Mouse (Mus musculus): ENCODE measurements around the gene Bpifb9b. TPM values are rescaled to one million over a fixed set of nuclear protein-coding genes. Genes with fewer than 3 reads are reported as not detected.
A peak's percentile ranks its signal among the peaks of the same experiment; 100 is the strongest.
"Not testable (repeated sequence)": the region's sequence is repeated elsewhere in the genome, so short reads cannot be mapped to it uniquely, and the experiment has no call there.

Bpifb9b gene
- not detected in 2 replicates for polyA plus RNA-seq (2016; fragmentation: Nextera tagmentation; extraction: Ambion mirVana)

DNA sequence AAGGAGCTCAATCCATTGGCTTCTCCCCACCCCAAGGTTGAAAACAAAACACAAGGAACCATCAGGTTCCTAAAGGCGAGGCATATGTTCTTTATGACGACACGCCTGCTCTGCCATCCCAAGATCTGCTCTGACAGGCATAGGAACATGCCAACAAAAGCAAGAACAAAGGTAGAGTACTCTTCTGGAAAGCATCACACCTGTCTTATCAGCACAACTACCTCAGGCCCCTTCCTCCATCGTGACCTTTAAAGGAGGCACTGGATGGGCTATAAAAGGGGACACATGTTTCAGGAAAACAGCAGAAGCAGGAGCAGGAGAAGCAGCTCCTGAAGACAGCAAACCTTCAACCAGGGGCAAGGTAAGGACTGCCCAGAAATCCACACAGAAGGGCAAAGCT lies at the start of gene Bpifb9b:
Gene Bpifb9b, plus strand, starts transcription at position 301 of the 400 bp plus-strand sequence.
- H3K9me3 ChIP-seq; DNase-seq (ENCODE audit: low spot score); H3K27ac ChIP-seq (replicated peaks); H3K4me3 ChIP-seq; H3K36me3 ChIP-seq (replicated peaks); H3K27me3 ChIP-seq (replicated peaks; ENCODE audit: low read depth, poor library complexity, severe bottlenecking); H3K4me1 ChIP-seq: not testable (repeated sequence)
- 84% methylated on average over 4 of the region's 4 CpGs for WGBS

DNA sequence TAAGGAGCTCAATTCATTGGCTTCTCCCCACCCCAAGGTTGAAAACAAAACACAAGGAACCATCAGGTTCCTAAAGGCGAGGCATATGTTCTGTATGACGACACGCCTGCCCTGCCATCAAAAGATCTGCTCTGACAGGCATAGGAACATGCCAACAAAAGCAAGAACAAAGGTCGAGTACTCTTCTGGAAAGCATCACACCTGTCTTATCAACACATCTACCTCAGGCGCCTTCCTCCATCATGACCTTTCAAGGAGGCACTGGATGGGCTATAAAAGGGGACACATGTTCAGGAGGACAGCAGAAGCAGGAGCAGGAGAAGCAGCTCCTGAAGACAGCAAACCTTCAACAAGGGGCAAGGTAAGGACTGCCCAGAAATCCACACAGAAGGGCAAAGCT lies 49.5 kb upstream of the Bpifb9b start, which contains the start of gene Bpifb9a:
Gene Bpifb9a, plus strand, starts transcription at position 301 of the 400 bp plus-strand sequence.
- H3K36me3 ChIP-seq (replicated peaks); DNase-seq (ENCODE audit: low spot score); H3K4me3 ChIP-seq; H3K9me3 ChIP-seq; H3K27me3 ChIP-seq (replicated peaks; ENCODE audit: low read depth, poor library complexity, severe bottlenecking); H3K27ac ChIP-seq (replicated peaks); H3K4me1 ChIP-seq: not testable (repeated sequence)
- WGBS, result 80% methylated on average over 5 of the region's 5 CpGs

DNA sequence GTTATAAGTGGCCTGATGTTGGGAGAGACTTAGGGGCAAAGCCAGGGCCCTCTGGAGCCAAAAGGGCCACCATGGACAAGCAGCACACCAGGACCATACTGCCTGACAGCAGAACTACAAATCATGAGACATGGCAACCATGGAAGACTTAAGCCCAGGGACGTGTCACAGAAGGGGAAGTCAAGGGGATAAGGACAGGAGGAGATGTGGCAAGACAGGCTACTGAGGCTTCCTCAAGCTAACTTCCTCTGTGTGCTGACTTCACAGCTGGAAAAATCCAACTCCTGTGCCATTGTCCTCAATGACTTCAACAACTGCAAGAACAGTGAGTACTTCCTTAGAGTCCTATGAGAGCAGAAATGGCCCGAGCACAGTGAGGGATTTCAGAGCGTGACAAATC lies 42.6 kb upstream of the Bpifb9b start:
- 74% methylated on average over 3 of the region's 3 CpGs for WGBS
- H3K36me3 ChIP-seq (replicated peaks); H3K9me3 ChIP-seq; DNase-seq (ENCODE audit: low spot score); H3K27ac ChIP-seq (replicated peaks); H3K27me3 ChIP-seq (replicated peaks; ENCODE audit: low read depth, poor library complexity, severe bottlenecking); H3K4me3 ChIP-seq; H3K4me1 ChIP-seq: not testable (repeated sequence)

DNA sequence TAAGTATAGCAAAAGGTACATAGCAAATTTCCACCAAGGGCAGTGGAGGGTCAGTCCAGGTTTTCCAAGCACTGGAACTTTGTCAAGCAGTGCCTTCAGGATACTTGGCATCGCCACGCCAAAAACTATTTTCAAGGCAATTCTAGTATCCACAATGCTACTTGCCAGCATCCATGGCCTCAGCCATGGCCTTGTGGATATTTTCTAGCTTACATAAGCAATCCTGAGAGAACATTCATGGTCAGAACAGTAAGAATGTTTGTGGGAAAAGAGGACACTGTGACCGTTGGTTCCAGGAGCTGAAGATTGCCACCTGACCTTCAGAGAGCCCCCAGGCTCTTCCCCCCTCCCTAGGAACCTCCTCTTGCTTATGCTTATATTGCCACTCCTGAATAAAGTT lies 15.2 kb upstream of the Bpifb9b start:
- WGBS, result 86% methylated on average over 3 of the region's 3 CpGs
- H3K9me3 ChIP-seq; DNase-seq (ENCODE audit: low spot score): not testable (repeated sequence)

DNA sequence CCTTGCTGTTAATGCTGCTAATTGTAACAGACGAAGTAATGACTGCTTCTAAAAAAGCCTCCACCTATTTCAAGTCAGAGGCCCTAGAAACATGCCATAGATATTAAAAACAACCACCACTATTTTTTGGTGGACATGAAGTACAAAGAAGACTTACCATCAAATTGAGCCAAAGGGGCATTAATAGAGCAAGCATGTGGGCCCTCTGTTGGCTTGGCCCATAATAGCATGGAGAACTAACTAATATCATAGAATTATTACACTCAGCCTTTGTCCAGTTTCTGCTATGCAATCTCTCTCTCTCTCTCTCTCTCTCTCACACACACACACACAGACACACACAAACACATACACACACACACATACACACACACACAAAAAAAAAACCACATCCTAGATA lies 14.2 kb upstream of the Bpifb9b start:
- H3K36me3 ChIP-seq (replicated peaks), result no peaks in the 10 kb centered on the region
- no peaks in the 10 kb centered on the region for H3K4me1 ChIP-seq
- no peak overlapping the region for H3K27ac ChIP-seq (replicated peaks)
- 78% methylated on average over 1 of the region's 1 CpGs for WGBS
- no peak overlapping the region for H3K4me3 ChIP-seq
- no peaks in the 10 kb centered on the region for H3K9me3 ChIP-seq
- no peak for DNase-seq (ENCODE audit: low spot score)
- H3K27me3 ChIP-seq (replicated peaks; ENCODE audit: low read depth, poor library complexity, severe bottlenecking), result no peaks in the 10 kb centered on the region

More for the DNA sequence above, 15.2 kb upstream of the Bpifb9b start:
- not testable (repeated sequence) for H3K27me3 ChIP-seq (replicated peaks; ENCODE audit: low read depth, poor library complexity, severe bottlenecking); H3K4me3 ChIP-seq; H3K27ac ChIP-seq (replicated peaks); H3K4me1 ChIP-seq; H3K36me3 ChIP-seq (replicated peaks)

DNA sequence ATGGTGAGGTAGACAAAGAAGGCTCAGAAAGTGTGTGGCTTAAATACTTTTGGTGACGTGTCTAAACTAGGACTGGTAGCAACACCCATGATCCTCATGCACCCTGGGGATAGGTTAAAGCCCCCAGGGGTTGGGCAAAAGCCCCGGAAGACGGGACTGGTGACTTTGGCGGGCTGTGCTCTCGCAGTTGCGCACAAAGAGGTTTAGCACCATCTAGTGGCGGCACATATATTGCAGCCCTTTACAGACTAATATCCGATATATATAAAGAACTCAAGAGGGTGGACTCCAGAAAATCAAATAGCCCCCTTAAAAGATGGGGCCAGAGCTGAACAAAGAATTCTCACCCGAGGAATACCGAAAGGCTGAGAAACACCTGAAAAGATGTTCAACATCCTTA lies 12.3 kb upstream of the Bpifb9b start:
- DNase-seq (ENCODE audit: low spot score), result peak; percentile 60

DNA sequence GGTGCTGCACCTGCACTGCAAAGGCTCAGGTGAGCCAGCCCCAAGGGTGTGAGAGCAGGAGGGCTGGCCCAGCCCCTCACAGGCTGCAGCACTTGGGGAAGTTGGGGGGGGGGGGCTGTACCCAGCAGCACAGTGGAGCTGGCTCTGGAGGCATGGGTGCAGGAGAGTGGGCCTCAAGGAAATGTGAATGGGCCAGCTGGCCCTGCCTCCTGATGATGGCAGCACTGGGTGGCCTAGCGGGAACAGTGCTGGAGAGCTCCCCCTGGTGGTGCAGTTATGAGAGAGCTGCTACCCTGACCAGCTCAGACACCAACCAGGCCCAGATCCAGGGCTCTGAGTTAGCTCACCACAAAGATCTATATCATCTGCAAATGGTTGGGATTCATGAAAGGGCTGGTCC lies 6.5 kb upstream of the Bpifb9b start:
- Histone ChIP-seq H3K36me3 (replicated peaks) (no peaks in the 10 kb centered on the region), H3K4me3 (no peak overlapping the region), H3K9me3 (no peaks in the 10 kb centered on the region), H3K27me3 (replicated peaks; ENCODE audit: low read depth, poor library complexity, severe bottlenecking) (no peaks in the 10 kb centered on the region), H3K4me1 (no peaks in the 10 kb centered on the region), H3K27ac (replicated peaks) (no peak overlapping the region)
- DNase-seq (ENCODE audit: low spot score), result peak; percentile 81
- 10% methylated on average over 1 of the region's 1 CpGs for WGBS

More for the DNA sequence above, 12.3 kb upstream of the Bpifb9b start:
- not testable (repeated sequence) for H3K4me1 ChIP-seq; H3K36me3 ChIP-seq (replicated peaks); H3K27me3 ChIP-seq (replicated peaks; ENCODE audit: low read depth, poor library complexity, severe bottlenecking); H3K27ac ChIP-seq (replicated peaks); H3K4me3 ChIP-seq; H3K9me3 ChIP-seq
- 3% methylated on average over 10 of the region's 10 CpGs for WGBS

DNA sequence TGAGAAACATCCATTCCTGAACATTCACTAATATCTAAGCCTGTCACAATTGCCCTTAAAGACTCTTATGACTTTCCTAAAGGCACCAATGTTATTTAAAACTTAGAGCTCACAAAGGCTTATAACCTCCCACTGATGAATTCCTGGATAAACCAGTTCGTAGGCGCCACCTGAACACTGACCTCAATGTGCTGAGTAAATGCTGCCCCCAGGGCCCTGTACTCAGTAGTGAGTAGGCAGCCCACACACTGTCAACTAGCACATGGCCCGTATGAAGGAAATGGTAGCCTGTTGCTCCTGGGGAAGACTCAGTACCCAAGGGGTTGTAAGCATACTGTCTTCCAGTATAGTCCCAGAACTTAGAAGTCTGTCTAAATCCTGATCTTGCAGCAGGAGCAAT lies 5.3 kb upstream of the Bpifb9b start:
- no peak for DNase-seq (ENCODE audit: low spot score)
- no peaks in the 10 kb centered on the region for H3K9me3 ChIP-seq
- H3K36me3 ChIP-seq (replicated peaks), result no peaks in the 10 kb centered on the region
- WGBS, result 76% methylated on average over 3 of the region's 3 CpGs
- H3K4me1 ChIP-seq, result no peaks in the 10 kb centered on the region
- no peak overlapping the region for H3K4me3 ChIP-seq
- no peak overlapping the region for H3K27ac ChIP-seq (replicated peaks)
- H3K27me3 ChIP-seq (replicated peaks; ENCODE audit: low read depth, poor library complexity, severe bottlenecking), result no peaks in the 10 kb centered on the region

DNA sequence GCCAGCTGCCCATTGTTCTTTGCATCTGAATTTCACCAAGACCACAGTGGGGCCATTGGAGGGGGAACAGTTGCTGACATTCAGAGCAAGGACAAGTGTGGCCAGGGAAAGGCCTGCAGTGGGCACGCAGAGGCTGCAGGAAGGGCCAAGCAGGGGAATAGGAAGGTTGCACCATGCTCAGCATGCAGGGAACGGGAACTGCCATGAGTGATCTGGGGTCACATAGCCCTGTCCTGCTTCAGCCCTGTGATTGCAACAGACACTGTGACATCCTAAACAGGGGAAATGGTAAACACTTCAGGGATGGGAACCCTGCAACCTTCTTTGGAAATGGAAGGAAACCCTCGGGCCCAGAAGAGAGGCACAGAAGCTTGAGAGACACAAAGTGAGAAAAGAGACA lies 2.4 kb upstream of the Bpifb9b start:
- H3K4me3 ChIP-seq; H3K4me1 ChIP-seq; H3K27ac ChIP-seq (replicated peaks); H3K27me3 ChIP-seq (replicated peaks; ENCODE audit: low read depth, poor library complexity, severe bottlenecking); DNase-seq (ENCODE audit: low spot score); H3K9me3 ChIP-seq; H3K36me3 ChIP-seq (replicated peaks): not testable (repeated sequence)
- WGBS, result 89% methylated on average over 1 of the region's 3 CpGs

DNA sequence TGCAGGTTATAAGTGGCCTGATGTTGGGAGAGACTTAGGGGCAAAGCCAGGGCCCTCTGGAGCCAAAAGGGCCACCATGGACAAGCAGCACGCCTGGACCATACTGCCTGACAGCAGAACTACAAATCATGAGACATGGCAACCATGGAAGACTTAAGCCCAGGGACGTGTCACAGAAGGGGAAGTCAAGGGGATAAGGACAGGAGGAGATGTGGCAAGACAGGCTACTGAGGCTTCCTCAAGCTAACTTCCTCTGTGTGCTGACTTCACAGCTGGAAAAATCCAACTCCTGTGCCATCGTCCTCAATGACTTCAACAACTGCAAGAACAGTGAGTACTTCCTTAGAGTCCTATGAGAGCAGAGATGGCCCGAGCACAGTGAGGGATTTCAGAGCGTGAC lies 6.7 kb downstream of the Bpifb9b start:
- not testable (repeated sequence) for DNase-seq (ENCODE audit: low spot score); H3K4me1 ChIP-seq; H3K27me3 ChIP-seq (replicated peaks; ENCODE audit: low read depth, poor library complexity, severe bottlenecking); H3K27ac ChIP-seq (replicated peaks); H3K36me3 ChIP-seq (replicated peaks); H3K9me3 ChIP-seq; H3K4me3 ChIP-seq
- WGBS, result 75% methylated on average over 5 of the region's 5 CpGs

DNA sequence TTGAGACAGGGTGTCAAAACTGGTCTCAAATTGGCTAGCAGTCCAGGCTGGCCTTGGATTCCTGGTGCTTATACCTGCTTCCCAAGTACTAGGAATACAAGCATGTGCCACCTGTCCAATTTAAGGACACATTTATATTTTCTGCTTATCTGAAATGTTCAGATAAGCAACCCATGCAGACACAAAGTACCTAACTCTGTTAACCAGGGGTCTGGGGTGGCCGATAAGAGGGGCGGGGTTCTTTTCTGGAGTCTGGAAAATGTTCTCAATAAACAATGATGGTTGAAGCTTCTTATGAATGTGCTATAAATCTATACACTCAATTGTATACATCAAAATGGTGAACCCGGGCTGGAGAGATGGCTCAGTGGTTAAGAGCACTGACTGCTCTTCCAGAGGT lies 19.8 kb downstream of the Bpifb9b start:
- H3K4me1 ChIP-seq, result no peaks in the 10 kb centered on the region
- DNase-seq (ENCODE audit: low spot score), result no peak
- H3K36me3 ChIP-seq (replicated peaks), result no peaks in the 10 kb centered on the region
- WGBS, result 87% methylated on average over 3 of the region's 3 CpGs
- no peak overlapping the region for H3K27ac ChIP-seq (replicated peaks)
- H3K4me3 ChIP-seq, result no peak overlapping the region
- no peaks in the 10 kb centered on the region for H3K27me3 ChIP-seq (replicated peaks; ENCODE audit: low read depth, poor library complexity, severe bottlenecking)
- H3K9me3 ChIP-seq, result no peaks in the 10 kb centered on the region

DNA sequence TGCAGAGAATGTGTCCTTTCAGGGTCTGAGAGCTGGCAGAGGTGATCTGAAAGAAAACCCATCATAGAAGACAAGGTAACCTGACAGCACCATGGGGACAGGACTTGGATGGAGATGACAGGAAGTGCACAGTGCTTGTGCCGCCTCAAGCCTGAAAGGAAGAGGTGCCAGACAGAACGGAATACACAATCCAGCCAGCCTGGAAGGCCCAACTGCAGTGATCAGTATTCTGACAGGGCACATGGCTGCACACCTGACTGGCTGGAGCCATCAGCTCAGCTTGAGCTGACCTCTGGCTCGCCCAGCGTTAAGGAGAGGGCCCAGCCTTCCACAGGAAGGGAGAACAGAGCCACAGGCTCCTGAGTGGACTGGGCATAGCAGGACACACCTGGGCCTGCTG lies 28.5 kb downstream of the Bpifb9b start:
- no peak for DNase-seq (ENCODE audit: low spot score)
- Histone ChIP-seq H3K36me3 (replicated peaks) (peaks cover 8% of the 10 kb centered on the region), H3K4me3 (no peak overlapping the region), H3K4me1 (no peaks in the 10 kb centered on the region), H3K27ac (replicated peaks) (no peak overlapping the region), H3K27me3 (replicated peaks; ENCODE audit: low read depth, poor library complexity, severe bottlenecking) (no peaks in the 10 kb centered on the region), H3K9me3 (no peaks in the 10 kb centered on the region)
- 67% methylated on average over 4 of the region's 4 CpGs for WGBS

DNA sequence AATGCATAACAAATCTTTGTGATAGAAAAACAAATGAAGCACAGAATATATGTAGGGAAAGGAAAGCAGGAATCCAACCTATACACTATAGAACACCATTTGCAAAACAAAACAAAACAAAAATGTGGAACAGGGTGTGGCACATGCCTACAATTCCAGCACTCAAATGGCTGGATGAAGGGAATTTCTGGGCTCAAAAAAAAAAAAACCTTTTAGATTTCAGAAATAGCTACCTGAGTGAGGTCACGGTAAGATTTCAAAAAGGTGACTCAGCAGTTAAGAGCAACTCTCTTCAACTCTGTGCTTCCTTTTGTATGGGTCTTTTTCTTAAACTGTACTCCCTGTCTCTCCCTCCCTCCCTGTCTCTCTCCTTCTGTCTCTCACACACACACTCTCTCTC lies 31.1 kb downstream of the Bpifb9b start:
- no peak for DNase-seq (ENCODE audit: low spot score)
- H3K4me3 ChIP-seq, result no peak overlapping the region
- WGBS, result 74% methylated on average over 1 of the region's 1 CpGs
- no peaks in the 10 kb centered on the region for H3K27me3 ChIP-seq (replicated peaks; ENCODE audit: low read depth, poor library complexity, severe bottlenecking)
- H3K4me1 ChIP-seq, result no peaks in the 10 kb centered on the region
- H3K36me3 ChIP-seq (replicated peaks), result peaks cover 28% of the 10 kb centered on the region
- H3K27ac ChIP-seq (replicated peaks), result no peak overlapping the region
- H3K9me3 ChIP-seq, result no peaks in the 10 kb centered on the region

DNA sequence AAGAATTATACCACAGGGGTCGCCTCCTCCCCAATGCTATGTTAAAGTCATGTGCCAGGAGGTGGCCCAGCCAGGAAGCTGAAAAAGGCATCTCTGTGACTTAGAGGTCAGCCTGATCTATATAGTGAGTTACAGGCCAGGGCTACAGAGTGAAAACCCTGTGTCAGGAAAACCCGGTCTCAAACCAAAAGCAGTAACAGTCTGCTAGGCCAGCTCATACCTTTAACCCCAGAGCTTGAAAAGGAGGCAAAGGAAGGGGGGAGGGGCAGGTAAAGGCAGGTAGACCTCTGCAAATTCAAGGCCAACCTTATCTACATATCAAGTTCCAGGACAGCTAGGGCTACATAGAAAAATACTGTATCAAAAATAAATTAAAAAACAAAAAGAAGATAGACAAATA lies 32.3 kb downstream of the Bpifb9b start:
- Histone ChIP-seq H3K4me1 (no peaks in the 10 kb centered on the region), H3K4me3 (no peak overlapping the region), H3K9me3 (no peaks in the 10 kb centered on the region), H3K27me3 (replicated peaks; ENCODE audit: low read depth, poor library complexity, severe bottlenecking) (no peaks in the 10 kb centered on the region), H3K36me3 (replicated peaks) (peaks cover 33% of the 10 kb centered on the region), H3K27ac (replicated peaks) (no peak overlapping the region)
- DNase-seq (ENCODE audit: low spot score), result no peak
- 78% methylated on average over 2 of the region's 2 CpGs for WGBS
